Mouse (Mus musculus) CD4-positive, CD25-positive, alpha-beta regulatory T cell, adult 2 months (primary cell): ENCODE measurements at regions not wholly inside any gene's neighbourhood (a gene's known extent, or its start where the extent isn't known, plus 50 kb on each side); places are given as distances from the start of the nearest gene placed in this dataset.
A peak's percentile ranks its signal among the peaks of the same experiment; 100 is the strongest.

Source experiments
- DNase-seq: peaks from one replicate; pipeline ENCODE4 v3.0.0-alpha.2; 2012; ENCODE audit warnings: low read depth, low spot score

- DNase-seq: no peak
Observed at GRCm38 (mm10) chr5:75248279-75248678, 96.2 kb downstream of the Pdgfra start.

GRCm38 (mm10) chr5:75249671-75250070 is 97.6 kb downstream of the Pdgfra start:
- no peak for DNase-seq

GRCm38 (mm10) chr5:75253349-75253748 is 101.3 kb downstream of the Pdgfra start:
- no peak for DNase-seq

- DNase-seq: no peak
Observed at GRCm38 (mm10) chr5:75253830-75254229, 101.7 kb downstream of the Pdgfra start.

- no peak for DNase-seq
Observed at GRCm38 (mm10) chr5:75256186-75256585, 104.1 kb downstream of the Pdgfra start.

- no peak for DNase-seq
Observed at GRCm38 (mm10) chr5:75257067-75257466, 105.0 kb downstream of the Pdgfra start.

GRCm38 (mm10) chr5:75260247-75260646 is 108.2 kb downstream of the Pdgfra start:
- DNase-seq: no peak

- no peak for DNase-seq
Observed at GRCm38 (mm10) chr5:75266111-75266676, 114.1 kb downstream of the Pdgfra start.

GRCm38 (mm10) chr5:75266871-75267270 is 114.8 kb downstream of the Pdgfra start:
- no peak for DNase-seq

- no peak for DNase-seq
Observed at GRCm38 (mm10) chr5:75267766-75268165, 115.7 kb downstream of the Pdgfra start.

GRCm38 (mm10) chr5:75278041-75278440 is 125.9 kb downstream of the Pdgfra start:
- no peak for DNase-seq

GRCm38 (mm10) chr5:75279561-75280171 is 127.6 kb downstream of the Pdgfra start:
- no peak for DNase-seq

- DNase-seq: no peak
Observed at GRCm38 (mm10) chr5:75280698-75281097, 128.6 kb downstream of the Pdgfra start.

- no peak for DNase-seq
Observed at GRCm38 (mm10) chr5:75281510-75281909, 129.4 kb downstream of the Pdgfra start.

- no peak for DNase-seq
Observed at GRCm38 (mm10) chr5:75282617-75283016, 130.5 kb downstream of the Pdgfra start.

GRCm38 (mm10) chr5:75283841-75284240 is 131.7 kb downstream of the Pdgfra start:
- DNase-seq: no peak

- no peak for DNase-seq
Observed at GRCm38 (mm10) chr5:75285950-75286349, 133.9 kb downstream of the Pdgfra start.

- no peak for DNase-seq
Observed at GRCm38 (mm10) chr5:75295676-75296075, 143.6 kb downstream of the Pdgfra start.

GRCm38 (mm10) chr5:75312897-75313296 is 160.8 kb downstream of the Pdgfra start:
- DNase-seq: peak; percentile 20

GRCm38 (mm10) chr5:75315956-75316355 is 163.9 kb downstream of the Pdgfra start:
- peak; percentile 23 for DNase-seq

- no peak for DNase-seq
Observed at GRCm38 (mm10) chr5:75320536-75320935, 168.4 kb downstream of the Pdgfra start.

- no peak for DNase-seq
Observed at GRCm38 (mm10) chr5:75334050-75334449, 182.0 kb downstream of the Pdgfra start.

- DNase-seq: no peak
Observed at GRCm38 (mm10) chr5:75336454-75336853, 184.4 kb downstream of the Pdgfra start.

GRCm38 (mm10) chr5:75338439-75338838 is 186.3 kb downstream of the Pdgfra start:
- no peak for DNase-seq
